Mouse (Mus musculus) hindbrain, embryonic 11.5 days (tissue): ENCODE results near the gene Hadh. TPM values are rescaled to one million over a fixed set of nuclear protein-coding genes. Genes with fewer than 3 reads are reported as not detected.

Experiments used
- ATAC-seq: fragments of 200-750 bp; cut with Nextera tagmentation; 2 replicates; pipeline ENCODE4 v1.8.0; 2017; ENCODE audit warnings: mild to moderate bottlenecking, moderate TSS enrichment, moderate library complexity; ENCODE audit not compliant: low FRiP score
- DNase-seq: peaks from one replicate; pipeline ENCODE4 v3.0.0-alpha.2; 2015; ENCODE audit warnings: low spot score
- H3K27ac ChIP-seq: fragments of 300-500 bp; sonication (generic); 2 replicates; pipeline ENCODE4 v1.5.1; 2014; ENCODE audit warnings: mild to moderate bottlenecking, low read depth, low read length
- H3K27me3 ChIP-seq: fragments of 300-500 bp; sonication (generic); 2 replicates; pipeline ENCODE4 v1.6.1; 2014; ENCODE audit warnings: mild to moderate bottlenecking, low read length, moderate library complexity, mixed read lengths; ENCODE audit not compliant: control insufficient read depth, insufficient read depth
- H3K36me3 ChIP-seq: fragments of 300-500 bp; sonication (generic); 2 replicates; pipeline ENCODE4 v1.6.1; 2014; ENCODE audit warnings: mild to moderate bottlenecking, low read length, moderate library complexity, mixed read lengths; ENCODE audit not compliant: control insufficient read depth, insufficient read depth
- H3K4me1 ChIP-seq: fragments of 300-500 bp; sonication (generic); replicated peaks from 2 replicates; pipeline ENCODE4 v1.6.1; 2014; ENCODE audit warnings: low read length, mixed read lengths; ENCODE audit not compliant: control insufficient read depth, insufficient read depth
- H3K4me2 ChIP-seq: fragments of 300-500 bp; sonication (generic); replicated peaks from 2 replicates; pipeline ENCODE4 v1.6.1; 2014; ENCODE audit warnings: mild to moderate bottlenecking, low read depth, low read length
- H3K4me3 ChIP-seq: fragments of 300-500 bp; sonication (generic); 2 replicates; pipeline ENCODE4 v1.5.1; 2014; ENCODE audit warnings: low read depth, low read length
- H3K9ac ChIP-seq: fragments of 300-500 bp; sonication (generic); 2 replicates; pipeline ENCODE4 v1.6.1; 2014; ENCODE audit warnings: low read depth, low read length
- H3K9me3 ChIP-seq: fragments of 300-500 bp; sonication (generic); 2 replicates; pipeline ENCODE4 v1.6.1; 2016; ENCODE audit warnings: low read length; ENCODE audit not compliant: control insufficient read depth
- WGBS: fragments of 180-500 bp; shearing (Covaris S2); extraction: QIAGEN DNeasy Blood & Tissue Kit; methylation state at CpG from one replicate; pipeline ENCODE4 v1.1.7; 2014; 5-methylcytosine and 5-hydroxymethylcytosine counted together
- polyA plus RNA-seq: library from polyadenylated mRNA; unstranded; fragments of >200 nt; fragmentation: Nextera tagmentation; extraction: Ambion mirVana; gene quantifications from 2 replicates; pipeline ENCODE4 v1.2.1, GENCODE M21; 2014

Gene Hadh
- polyA plus RNA-seq, 1 experiment from 2014 or later, result 60.4 TPM

DNA sequence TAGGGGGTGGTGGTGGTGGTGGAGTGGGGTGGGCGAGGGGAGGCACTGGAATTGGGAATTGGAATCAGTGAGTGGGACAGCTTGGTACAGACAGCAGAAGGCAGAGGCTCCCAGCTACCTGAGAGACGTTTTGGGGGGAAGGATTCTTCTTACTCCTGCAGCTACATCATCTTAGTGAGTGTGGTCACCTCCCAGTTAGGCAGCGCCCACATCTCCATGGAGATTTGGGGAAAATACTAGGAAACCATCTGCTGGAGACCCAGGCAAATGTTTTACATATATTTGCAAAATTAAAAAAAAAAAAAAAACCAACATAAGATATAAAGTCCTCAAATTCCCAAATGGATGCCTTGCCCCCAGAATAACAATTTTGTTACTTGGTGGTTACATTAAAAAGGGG, 72.9 kb downstream of the Hadh start:
- H3K36me3 ChIP-seq, result no peaks in the 10 kb centered on the region
- ATAC-seq (no peak), DNase-seq (no peak)
- no peaks in the 10 kb centered on the region for H3K4me1 ChIP-seq
- no peak overlapping the region for H3K9ac ChIP-seq
- H3K27ac ChIP-seq, result no peak overlapping the region
- H3K4me3 ChIP-seq, result no peak overlapping the region
- 80% methylated on average over 3 of the region's 3 CpGs for WGBS
- no peaks in the 10 kb centered on the region for H3K27me3 ChIP-seq
- H3K9me3 ChIP-seq, result no peaks in the 10 kb centered on the region
- no peak overlapping the region for H3K4me2 ChIP-seq

DNA sequence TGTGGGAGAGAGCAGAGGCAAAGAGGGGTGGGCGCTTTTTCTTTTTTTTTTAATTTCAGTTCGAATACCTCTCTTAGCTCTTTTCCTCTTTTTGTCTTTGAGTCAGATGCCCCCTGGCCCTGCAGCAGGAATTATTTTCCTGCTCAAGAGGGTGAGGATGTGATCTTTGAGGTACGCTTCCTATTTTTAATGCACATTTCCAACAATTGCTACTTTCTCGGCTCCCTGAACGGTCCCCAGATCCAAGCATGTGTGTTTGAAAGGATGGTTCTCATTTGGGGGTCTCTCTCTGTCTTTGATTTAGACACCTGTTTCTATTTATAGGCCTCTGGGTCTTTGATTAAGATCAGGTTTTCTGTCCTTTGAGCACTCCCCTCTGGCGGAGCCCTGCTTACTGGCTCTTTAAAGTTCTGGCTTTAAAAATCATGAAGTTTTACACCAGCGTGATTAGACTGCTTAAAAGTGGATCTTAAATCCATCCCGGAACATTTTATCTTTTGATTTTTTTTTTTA, 75.3 kb downstream of the Hadh start:
- 68% methylated on average over 8 of the region's 8 CpGs for WGBS
- Histone ChIP-seq H3K27me3 (no peaks in the 10 kb centered on the region), H3K4me3 (no peak overlapping the region), H3K9ac (no peak overlapping the region), H3K4me2 (no peak overlapping the region), H3K36me3 (no peaks in the 10 kb centered on the region), H3K4me1 (no peaks in the 10 kb centered on the region), H3K27ac (no peak overlapping the region), H3K9me3 (no peaks in the 10 kb centered on the region)
- ATAC-seq (no peak), DNase-seq (no peak)

DNA sequence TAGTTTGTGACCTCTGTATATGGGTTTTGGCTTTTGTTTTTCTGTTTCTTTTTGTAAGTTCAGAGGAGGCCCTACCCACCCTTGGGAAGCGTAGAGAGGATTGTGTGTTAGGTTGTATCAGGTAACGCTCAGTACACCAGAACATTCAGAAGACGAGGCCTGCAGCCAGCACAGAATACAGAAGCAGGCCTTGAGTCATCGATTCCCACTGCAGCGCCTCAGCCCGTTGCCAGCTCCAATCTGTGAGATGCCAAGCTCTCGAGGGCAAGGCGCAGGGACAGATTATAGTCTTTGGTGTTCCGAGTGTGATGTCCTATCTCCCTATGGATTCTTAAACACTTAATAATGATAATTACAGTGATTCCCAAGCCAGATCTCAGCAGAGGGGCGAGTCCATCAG, 75.9 kb downstream of the Hadh start:
- Histone ChIP-seq H3K27me3 (no peaks in the 10 kb centered on the region), H3K4me3 (no peak overlapping the region), H3K27ac (no peak overlapping the region), H3K9ac (no peak overlapping the region), H3K9me3 (no peaks in the 10 kb centered on the region), H3K4me1 (no peaks in the 10 kb centered on the region), H3K36me3 (no peaks in the 10 kb centered on the region), H3K4me2 (no peak overlapping the region)
- 66% methylated on average over 10 of the region's 10 CpGs for WGBS
- no peak for ATAC-seq
- no peak for DNase-seq

DNA sequence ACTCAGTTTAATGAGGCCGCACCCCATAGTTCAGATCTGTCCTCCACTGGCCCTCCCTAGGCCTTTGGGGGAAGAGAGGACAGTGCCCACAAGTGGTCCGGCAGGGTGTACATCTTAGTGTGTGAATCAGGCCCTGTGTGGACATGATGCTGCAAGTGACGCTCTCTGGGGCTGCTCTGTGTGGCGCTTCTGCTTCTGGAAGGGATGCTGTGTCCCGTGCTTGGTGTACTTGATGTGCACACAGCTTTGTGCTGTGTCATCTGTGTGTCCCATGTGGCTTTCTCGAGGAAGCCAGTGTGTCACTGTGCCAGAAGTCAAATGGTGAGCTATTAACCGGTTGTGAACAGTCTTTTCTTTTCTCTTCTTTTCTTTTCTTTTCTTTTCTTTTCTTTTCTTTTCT, 80.4 kb downstream of the Hadh start:
- H3K27me3 ChIP-seq, result no peaks in the 10 kb centered on the region
- H3K4me2 ChIP-seq, result no peak overlapping the region
- ATAC-seq (no peak), DNase-seq (no peak)
- no peak overlapping the region for H3K9ac ChIP-seq
- no peak overlapping the region for H3K27ac ChIP-seq
- H3K4me3 ChIP-seq, result no peak overlapping the region
- no peaks in the 10 kb centered on the region for H3K9me3 ChIP-seq
- 81% methylated on average over 7 of the region's 7 CpGs for WGBS
- no peaks in the 10 kb centered on the region for H3K4me1 ChIP-seq
- H3K36me3 ChIP-seq, result no peaks in the 10 kb centered on the region

DNA sequence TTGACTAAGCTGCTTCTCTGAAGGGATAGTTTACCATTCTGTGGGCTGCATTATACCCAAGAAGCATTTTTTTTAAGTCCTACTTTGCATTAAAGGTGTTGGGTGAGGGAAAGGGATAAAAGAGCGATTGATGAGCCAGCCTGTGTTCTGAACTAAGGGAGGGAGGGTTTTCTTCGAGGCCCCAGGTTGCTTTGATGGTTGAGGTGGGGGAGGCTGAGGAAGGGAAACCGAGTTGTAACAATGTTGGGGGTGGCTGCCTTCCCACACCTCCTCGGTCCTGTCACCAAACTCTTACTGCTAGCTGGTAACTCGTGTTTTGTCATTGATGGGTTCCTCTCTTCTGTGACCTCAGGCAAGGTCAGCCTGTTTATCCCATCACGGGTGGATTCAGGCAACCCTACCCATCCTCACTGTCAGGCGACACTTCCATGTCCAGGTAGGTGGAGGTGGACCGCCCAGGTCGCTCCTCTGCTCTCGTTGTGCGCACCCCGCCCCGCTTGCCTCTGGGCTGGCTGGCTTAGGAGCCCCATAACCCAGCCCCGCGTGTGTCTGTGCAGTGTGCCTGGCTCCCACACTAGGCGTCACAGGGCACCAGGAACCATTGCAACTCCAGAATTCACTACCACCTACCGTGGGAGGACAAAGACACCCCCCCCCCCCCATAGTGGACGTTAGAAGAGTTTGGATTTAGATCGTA, 81.1 kb downstream of the Hadh start:
- WGBS, result 85% methylated on average over 19 of the region's 19 CpGs
- Histone ChIP-seq H3K27me3 (no peaks in the 10 kb centered on the region), H3K9me3 (no peaks in the 10 kb centered on the region), H3K4me2 (no peak overlapping the region), H3K4me3 (no peak overlapping the region), H3K27ac (no peak overlapping the region), H3K4me1 (no peaks in the 10 kb centered on the region), H3K36me3 (no peaks in the 10 kb centered on the region), H3K9ac (no peak overlapping the region)
- DNase-seq (no peak), ATAC-seq (no peak)

DNA sequence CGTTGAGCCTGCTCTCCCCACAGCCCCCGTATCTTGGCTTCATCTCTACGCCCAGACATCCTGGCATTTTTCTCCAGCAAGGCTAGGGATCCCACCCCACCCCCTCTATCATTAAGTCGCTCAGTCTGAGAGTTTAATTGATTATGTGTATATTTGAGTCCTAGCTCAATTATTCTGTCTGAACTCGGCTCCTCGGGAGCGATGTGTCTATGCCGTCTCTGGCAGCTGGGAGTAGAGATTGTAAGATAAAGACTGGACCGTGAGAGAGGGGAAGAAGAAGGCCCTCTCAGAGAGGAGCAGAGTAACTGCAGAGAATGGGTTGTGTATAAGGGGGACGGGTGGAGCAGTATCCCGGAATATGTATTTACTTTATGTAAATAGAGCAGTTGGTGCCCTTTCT, 81.7 kb downstream of the Hadh start:
- no peak overlapping the region for H3K27ac ChIP-seq
- H3K9me3 ChIP-seq, result no peaks in the 10 kb centered on the region
- H3K4me3 ChIP-seq, result no peak overlapping the region
- H3K9ac ChIP-seq, result no peak overlapping the region
- H3K36me3 ChIP-seq, result no peaks in the 10 kb centered on the region
- no peak for DNase-seq
- H3K4me1 ChIP-seq, result no peaks in the 10 kb centered on the region
- 77% methylated on average over 11 of the region's 11 CpGs for WGBS
- no peaks in the 10 kb centered on the region for H3K27me3 ChIP-seq
- ATAC-seq, result no peak
- no peak overlapping the region for H3K4me2 ChIP-seq

DNA sequence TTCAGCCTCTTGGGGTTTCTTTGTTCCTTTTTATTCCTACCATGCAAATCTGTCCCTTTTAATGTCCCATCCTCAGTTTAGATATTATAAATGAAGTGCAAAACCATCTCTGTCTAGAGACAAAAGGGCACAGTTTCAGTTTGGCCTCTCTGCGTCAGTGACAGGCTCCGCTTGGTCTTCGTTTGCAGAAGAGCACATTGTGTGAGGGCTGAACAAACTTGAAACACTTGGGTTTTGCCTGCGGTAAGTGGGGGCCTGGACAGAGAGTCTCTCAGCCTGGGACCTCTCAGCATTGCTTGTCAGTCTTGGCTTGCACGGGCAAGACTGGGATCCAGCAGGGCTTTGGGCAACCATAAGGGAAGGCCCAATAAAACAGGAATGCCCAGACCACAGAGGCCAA, 85.7 kb downstream of the Hadh start:
- H3K4me1 ChIP-seq, result no peaks in the 10 kb centered on the region
- 80% methylated on average over 5 of the region's 5 CpGs for WGBS
- no peaks in the 10 kb centered on the region for H3K36me3 ChIP-seq
- H3K27ac ChIP-seq, result no peak overlapping the region
- DNase-seq, result no peak
- no peak overlapping the region for H3K9ac ChIP-seq
- H3K27me3 ChIP-seq, result no peaks in the 10 kb centered on the region
- H3K4me2 ChIP-seq, result no peak overlapping the region
- H3K4me3 ChIP-seq, result no peak overlapping the region
- H3K9me3 ChIP-seq, result no peaks in the 10 kb centered on the region
- no peak for ATAC-seq

Other genes with a start within 250 kb of the Hadh start
- gene Lef1, start 161.6 kb downstream of the Hadh start, polyA plus RNA-seq, result 24.1 and 24.6 TPM in 2 replicates
- gene Cyp2u1, start 31.1 kb upstream of the Hadh start, polyA plus RNA-seq, result 1.6 and 3.0 TPM in 2 replicates
- 1.0 and 2.0 TPM in 2 replicates for gene Sgms2, start 219.3 kb upstream of the Hadh start, polyA plus RNA-seq